Mouse (Mus musculus): ENCODE results near the gene Zfp617. TPM values are rescaled to one million over a fixed set of nuclear protein-coding genes. Genes with fewer than 3 reads are reported as not detected.
A peak's percentile ranks its signal among the peaks of the same experiment; 100 is the strongest.
"Not testable (repeated sequence)": the region's sequence is repeated elsewhere in the genome, so short reads cannot be mapped to it uniquely, and the experiment has no call there.

The Zfp617 gene
- polyA plus RNA-seq, 1 experiment, result 0.19 TPM

DNA sequence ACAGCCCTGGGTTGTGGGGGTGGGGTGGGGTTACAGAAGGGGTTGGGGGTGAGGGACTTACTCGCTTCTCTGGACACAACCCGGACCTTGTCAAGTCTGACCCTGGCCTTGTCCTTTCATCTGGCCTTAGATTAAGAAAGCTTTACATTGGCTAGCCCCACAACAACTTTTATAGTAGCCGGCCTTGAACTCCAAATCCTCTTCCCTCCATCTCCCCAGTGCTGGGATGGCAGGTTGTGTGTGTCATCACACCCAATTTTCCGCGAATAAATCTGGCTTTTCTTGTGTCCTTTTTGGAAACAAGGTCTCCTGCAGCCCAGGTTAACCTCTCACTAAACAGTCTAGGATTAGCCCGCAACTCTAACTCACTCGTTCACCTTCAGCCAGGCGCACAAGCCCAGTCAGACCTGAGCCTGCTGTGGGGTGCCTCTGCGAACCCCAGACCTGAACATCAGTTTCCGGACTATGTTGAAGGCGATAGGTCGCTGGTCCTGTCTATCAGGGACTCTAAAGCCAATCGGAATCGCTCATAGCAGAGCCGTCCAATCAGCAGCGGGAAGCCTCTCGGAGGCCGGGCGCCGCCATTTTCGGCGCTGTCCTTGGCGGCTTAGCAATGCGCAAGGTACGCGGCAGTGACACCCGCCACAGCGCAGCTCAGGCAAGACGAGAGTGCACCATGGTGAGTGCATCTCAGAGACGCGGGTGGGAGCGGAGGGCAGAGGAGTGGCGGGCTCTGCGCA lies 42.2 kb downstream of the Zfp617 start, which contains the start of gene Zfp961:
Gene Zfp961, plus strand, starts transcription at position 557 of the 740 bp plus-strand sequence.
- Histone ChIP-seq H3K9me3 (ENCODE audit: control insufficient read depth, low read length) (no peaks in the 10 kb centered on the region), H3K4me1 (ENCODE audit: control insufficient read depth) (peaks cover 26% of the 10 kb centered on the region), H3K4me3 (replicated peaks) (peak within 1 kb of the TSS; percentile 77), H3K27me3 (ENCODE audit: control insufficient read depth) (peaks cover 18% of the 10 kb centered on the region), H3K36me3 (ENCODE audit: control insufficient read depth) (peaks cover 5% of the 10 kb centered on the region)
- TF ChIP-seq GATA1 (IDR thresholded peaks at IDR 0.05; ENCODE audit: low read length) (no peak), TAL1 (IDR thresholded peaks at IDR 0.05; ENCODE audit: low read length) (no peak)

DNA sequence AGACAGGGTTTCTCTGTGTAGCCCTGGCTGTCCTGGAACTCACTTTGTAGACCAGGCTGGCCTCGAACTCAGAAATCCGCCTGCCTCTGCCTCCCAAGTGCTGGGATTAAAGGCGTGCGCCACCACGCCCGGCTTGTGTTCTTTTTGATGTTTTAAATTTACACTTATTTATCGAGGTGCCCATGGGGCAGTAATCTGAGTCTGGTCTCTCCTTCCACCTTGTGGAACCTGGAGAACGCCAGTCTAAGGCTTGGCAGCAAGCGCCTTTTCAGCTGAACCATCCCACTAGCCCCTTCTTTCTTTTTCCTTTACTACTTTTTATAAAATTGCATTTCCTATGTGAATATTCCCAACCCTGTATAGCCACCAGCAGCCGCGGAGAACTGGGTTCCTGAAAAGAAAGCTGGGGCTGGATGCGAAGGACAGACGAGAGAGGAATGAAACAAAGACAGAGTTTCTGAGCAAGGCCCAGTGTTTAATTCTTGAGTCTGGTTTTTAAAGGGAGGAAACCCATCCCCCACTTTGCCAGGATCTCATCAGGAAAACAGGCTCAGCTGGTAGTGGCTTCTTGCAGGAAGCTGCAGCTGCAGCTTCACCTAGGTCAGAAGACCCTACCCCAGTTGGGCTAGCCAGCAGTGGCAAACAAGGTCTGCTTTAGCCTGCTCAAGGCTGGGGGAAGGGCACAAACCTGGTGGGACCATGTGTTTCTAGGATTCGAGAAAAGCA lies 43.2 kb downstream of the Zfp617 start:
- H3K9me3 ChIP-seq (ENCODE audit: control insufficient read depth, low read length), result no peaks in the 10 kb centered on the region
- TF ChIP-seq TAL1 (IDR thresholded peaks at IDR 0.05; ENCODE audit: low read length) (no peak), GATA1 (IDR thresholded peaks at IDR 0.05; ENCODE audit: low read length) (no peak)
- H3K27me3 ChIP-seq (ENCODE audit: control insufficient read depth), result peaks cover 9% of the 10 kb centered on the region; the same call in 1 of the 2 replicates
- peak overlapping the region; percentile 77 for H3K4me3 ChIP-seq (replicated peaks)
- peaks cover 26% of the 10 kb centered on the region for H3K4me1 ChIP-seq (ENCODE audit: control insufficient read depth)
- peaks cover 5% of the 10 kb centered on the region for H3K36me3 ChIP-seq (ENCODE audit: control insufficient read depth)

DNA sequence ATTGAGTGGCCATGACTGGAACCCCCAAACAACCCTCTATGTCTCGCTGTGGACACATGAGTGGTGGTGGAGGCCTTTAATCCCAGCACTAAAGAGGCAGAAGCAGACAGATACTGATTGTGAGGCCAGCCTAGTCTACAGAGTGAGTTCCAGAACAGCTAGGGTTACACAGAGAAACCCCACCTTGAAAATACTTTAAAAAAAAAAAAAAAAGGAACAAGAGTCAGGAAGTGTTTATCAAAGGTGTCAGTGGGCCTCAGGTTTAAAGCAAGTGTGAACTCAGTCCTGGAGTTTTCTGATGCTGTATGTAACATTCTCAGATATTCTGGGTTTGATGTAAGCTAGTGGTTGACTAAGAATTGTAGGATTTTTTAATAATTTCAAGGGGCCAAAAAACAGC lies 44.1 kb downstream of the Zfp617 start:
- Histone ChIP-seq H3K27me3 (ENCODE audit: control insufficient read depth) (peaks cover 5% of the 10 kb centered on the region; the same call in 1 of the 2 replicates), H3K4me3 (replicated peaks) (peak overlapping the region; percentile 77), H3K4me1 (ENCODE audit: control insufficient read depth) (peaks cover 26% of the 10 kb centered on the region), H3K36me3 (ENCODE audit: control insufficient read depth) (peaks cover 5% of the 10 kb centered on the region), H3K9me3 (ENCODE audit: control insufficient read depth, low read length) (no peaks in the 10 kb centered on the region)
- no peak for TF ChIP-seq GATA1 (IDR thresholded peaks at IDR 0.05; ENCODE audit: low read length)
- TF ChIP-seq TAL1 (IDR thresholded peaks at IDR 0.05; ENCODE audit: low read length), result no peak

DNA sequence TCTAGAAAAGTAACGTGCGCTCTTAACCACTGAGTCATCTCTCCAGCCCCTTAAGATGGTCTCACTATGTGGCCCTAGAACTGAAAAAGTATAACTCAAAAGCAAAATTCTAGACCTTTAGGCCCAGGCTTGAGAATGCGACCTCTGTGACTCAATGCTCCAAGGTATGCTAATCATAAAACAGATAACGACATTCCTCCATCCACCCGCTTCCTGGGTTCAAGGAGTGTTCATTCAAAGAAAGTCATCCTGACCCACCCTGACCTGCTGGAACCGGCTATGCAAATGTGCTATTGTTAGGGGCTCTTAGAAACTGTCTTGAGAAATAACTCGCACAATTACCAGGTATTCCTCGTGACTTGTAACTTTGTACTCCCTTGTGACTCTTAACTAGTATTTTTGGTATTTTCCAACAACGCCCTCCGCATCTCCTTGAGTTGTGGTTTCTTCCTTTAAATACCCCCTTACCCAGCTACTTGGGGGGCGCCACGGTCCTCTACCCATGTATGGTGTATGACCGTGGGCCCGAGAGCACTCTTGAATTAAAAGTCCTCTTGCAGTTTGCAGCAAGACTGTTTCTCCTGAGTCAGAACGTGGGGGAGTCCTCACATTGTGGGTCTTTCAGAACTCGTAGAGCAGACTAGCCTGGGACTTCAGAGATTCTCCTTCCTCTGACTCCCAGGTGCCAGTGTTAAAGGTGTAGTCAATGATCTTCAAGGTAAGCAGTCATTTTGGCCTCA lies 44.7 kb downstream of the Zfp617 start:
- not testable (repeated sequence) for H3K9me3 ChIP-seq (ENCODE audit: control insufficient read depth, low read length); H3K36me3 ChIP-seq (ENCODE audit: control insufficient read depth); H3K4me3 ChIP-seq (replicated peaks); H3K27me3 ChIP-seq (ENCODE audit: control insufficient read depth)
- peaks cover 26% of the 10 kb centered on the region for H3K4me1 ChIP-seq (ENCODE audit: control insufficient read depth)

DNA sequence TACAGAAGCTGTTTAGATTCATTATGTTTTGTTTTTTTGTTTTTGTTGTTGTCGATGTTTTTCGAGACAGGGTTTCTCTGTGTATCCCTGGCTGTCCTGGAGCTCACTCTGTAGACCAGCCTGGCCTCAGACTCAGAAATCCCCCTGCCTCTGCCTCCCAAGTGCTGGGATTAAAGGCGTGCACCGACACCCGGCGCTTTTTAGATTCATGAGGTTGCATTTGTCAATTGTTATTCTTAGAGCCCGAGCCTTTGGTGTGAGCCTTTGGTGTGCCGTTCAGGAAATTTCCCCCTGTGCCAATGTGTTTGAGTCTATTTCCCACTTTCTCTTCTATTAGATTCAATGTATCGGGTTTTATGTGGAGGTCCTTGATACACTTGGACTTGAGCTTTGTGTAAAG lies 46.2 kb downstream of the Zfp617 start:
- H3K4me3 ChIP-seq (replicated peaks), result no peak overlapping the region
- H3K36me3 ChIP-seq (ENCODE audit: control insufficient read depth), result peaks cover 7% of the 10 kb centered on the region
- TF ChIP-seq TAL1 (IDR thresholded peaks at IDR 0.05; ENCODE audit: low read length) (no peak), GATA1 (IDR thresholded peaks at IDR 0.05; ENCODE audit: low read length) (no peak)
- H3K9me3 ChIP-seq (ENCODE audit: control insufficient read depth, low read length), result no peaks in the 10 kb centered on the region
- H3K27me3 ChIP-seq (ENCODE audit: control insufficient read depth), result no peaks in the 10 kb centered on the region
- H3K4me1 ChIP-seq (ENCODE audit: control insufficient read depth), result peaks cover 24% of the 10 kb centered on the region

DNA sequence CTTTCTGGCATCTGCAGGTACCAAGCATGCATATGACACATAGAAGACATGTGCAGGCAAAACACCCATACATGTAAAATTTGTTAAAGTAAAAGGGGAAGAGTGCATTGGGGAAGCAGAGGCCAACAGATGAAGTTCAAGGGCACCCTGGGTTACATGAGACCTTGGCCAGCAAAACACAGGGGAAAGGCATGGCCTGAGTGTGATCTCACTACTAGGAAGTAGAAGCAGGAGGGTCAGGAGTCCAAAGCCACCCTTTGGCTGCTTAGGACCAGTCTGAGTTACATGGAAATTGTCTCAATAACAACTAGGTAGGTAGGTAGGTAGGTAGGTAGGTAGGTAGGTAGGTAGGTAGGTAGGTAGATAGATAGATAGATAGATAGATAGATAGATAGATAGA lies 52.0 kb downstream of the Zfp617 start:
- peaks cover 30% of the 10 kb centered on the region for H3K36me3 ChIP-seq (ENCODE audit: control insufficient read depth)
- TF ChIP-seq GATA1 (IDR thresholded peaks at IDR 0.05; ENCODE audit: low read length), result no peak
- TF ChIP-seq TAL1 (IDR thresholded peaks at IDR 0.05; ENCODE audit: low read length), result no peak
- no peaks in the 10 kb centered on the region for H3K4me1 ChIP-seq (ENCODE audit: control insufficient read depth)

DNA sequence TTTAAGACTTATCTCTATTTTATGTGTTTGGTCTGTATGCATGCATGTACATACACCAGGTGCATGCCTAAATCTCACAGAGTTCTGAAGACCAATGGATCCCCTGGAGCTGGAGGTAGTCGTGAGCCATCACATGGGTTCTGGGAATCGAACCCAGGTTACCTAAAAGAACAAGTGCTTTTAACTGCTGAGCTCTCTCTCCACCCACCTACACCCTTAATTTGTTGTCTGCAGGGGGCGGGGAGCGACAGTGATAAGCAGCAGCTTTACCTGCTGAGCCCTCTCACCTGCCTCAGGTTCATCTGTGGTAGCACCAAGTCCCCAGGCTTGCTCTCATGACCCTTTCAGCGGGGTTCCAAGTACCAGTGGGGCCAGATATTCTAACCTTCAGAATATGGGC lies 53.4 kb downstream of the Zfp617 start:
- TF ChIP-seq TAL1 (IDR thresholded peaks at IDR 0.05; ENCODE audit: low read length) (no peak), GATA1 (IDR thresholded peaks at IDR 0.05; ENCODE audit: low read length) (no peak)
- no peaks in the 10 kb centered on the region for H3K27me3 ChIP-seq (ENCODE audit: control insufficient read depth)
- H3K4me3 ChIP-seq (replicated peaks), result no peak overlapping the region
- H3K9me3 ChIP-seq (ENCODE audit: control insufficient read depth, low read length), result peaks cover 11% of the 10 kb centered on the region
- H3K36me3 ChIP-seq (ENCODE audit: control insufficient read depth), result peaks cover 43% of the 10 kb centered on the region
- no peaks in the 10 kb centered on the region for H3K4me1 ChIP-seq (ENCODE audit: control insufficient read depth)

More for the DNA sequence above, 52.0 kb downstream of the Zfp617 start:
- no peaks in the 10 kb centered on the region for H3K27me3 ChIP-seq (ENCODE audit: control insufficient read depth)
- H3K4me3 ChIP-seq (replicated peaks), result no peak overlapping the region
- H3K9me3 ChIP-seq (ENCODE audit: control insufficient read depth, low read length), result peaks cover 6% of the 10 kb centered on the region

DNA sequence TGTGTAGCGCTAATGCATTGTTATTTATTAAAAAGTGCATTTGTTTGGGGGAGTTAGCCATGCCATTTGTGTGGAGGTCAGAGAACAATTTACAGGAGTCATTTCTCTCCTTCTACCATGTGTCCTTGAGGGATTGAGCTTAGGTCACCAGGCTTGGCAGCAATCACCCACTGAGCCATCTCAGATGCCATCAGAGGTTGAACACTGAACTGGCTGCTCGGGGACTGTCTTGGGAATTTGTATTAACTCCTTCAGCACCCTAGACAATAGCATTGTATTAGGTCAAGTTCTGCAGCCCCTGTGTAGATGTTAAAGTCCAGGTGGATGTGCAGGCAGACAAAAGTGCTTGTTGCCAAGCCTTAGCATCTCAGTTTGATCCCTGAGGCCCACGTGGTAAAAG lies 55.6 kb downstream of the Zfp617 start:
- peaks cover 64% of the 10 kb centered on the region for H3K36me3 ChIP-seq (ENCODE audit: control insufficient read depth)
- H3K9me3 ChIP-seq (ENCODE audit: control insufficient read depth, low read length), result peaks cover 13% of the 10 kb centered on the region
- H3K27me3 ChIP-seq (ENCODE audit: control insufficient read depth), result no peaks in the 10 kb centered on the region
- no peak overlapping the region for H3K4me3 ChIP-seq (replicated peaks)
- H3K4me1 ChIP-seq (ENCODE audit: control insufficient read depth), result no peaks in the 10 kb centered on the region
- TF ChIP-seq TAL1 (IDR thresholded peaks at IDR 0.05; ENCODE audit: low read length) (no peak), GATA1 (IDR thresholded peaks at IDR 0.05; ENCODE audit: low read length) (no peak)

DNA sequence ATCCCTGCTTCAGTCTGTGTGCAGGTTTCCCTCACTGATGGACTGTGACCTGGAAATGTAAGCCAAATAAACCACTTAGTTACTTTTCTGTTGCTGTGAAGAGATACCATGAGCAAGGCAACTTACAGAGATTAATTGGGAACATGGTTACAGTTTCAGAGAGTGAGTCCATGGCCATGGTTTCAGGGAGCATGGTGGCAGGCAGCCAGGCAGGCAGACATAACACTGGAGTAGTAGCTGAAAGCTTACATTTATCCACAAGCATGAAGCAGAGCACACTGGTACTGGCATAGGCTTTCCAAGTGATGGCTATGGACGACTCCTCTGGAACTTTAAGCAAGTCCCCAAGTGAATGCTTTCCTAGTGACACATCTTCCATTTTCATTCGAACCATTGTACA lies 56.7 kb downstream of the Zfp617 start:
- Histone ChIP-seq H3K4me3 (replicated peaks) (no peak overlapping the region), H3K9me3 (ENCODE audit: control insufficient read depth, low read length) (peaks cover 13% of the 10 kb centered on the region), H3K4me1 (ENCODE audit: control insufficient read depth) (no peaks in the 10 kb centered on the region), H3K27me3 (ENCODE audit: control insufficient read depth) (no peaks in the 10 kb centered on the region), H3K36me3 (ENCODE audit: control insufficient read depth) (peaks cover 67% of the 10 kb centered on the region)
- TF ChIP-seq GATA1 (IDR thresholded peaks at IDR 0.05; ENCODE audit: low read length), result no peak
- no peak for TF ChIP-seq TAL1 (IDR thresholded peaks at IDR 0.05; ENCODE audit: low read length)

Data from erythroblast, embryonic 14.5 days (primary cell).